In the genomic region with DNA sequence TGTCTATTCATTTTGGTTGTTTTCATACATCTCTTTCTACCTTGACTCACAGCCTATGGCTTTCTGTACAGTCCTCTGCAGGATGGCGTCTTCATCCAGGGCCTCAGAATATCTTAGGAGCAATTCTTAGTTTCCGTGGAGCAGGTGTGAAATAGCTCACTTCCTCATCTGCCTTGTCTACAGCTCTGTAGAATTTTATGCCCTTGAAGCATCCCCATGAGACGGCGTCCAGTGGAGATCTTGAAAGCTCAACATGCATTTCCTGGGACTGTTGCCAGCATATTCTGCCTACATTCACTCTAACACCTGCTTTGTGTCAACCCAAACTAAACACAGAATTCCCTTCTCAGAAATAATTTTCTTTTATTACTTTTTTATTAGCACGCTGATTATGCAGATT, we compare ENCODE assay signal across 17 mouse cellular contexts.
DNase-seq lines count a peak whose midpoint lies in the region; ATAC-seq lines count a peak whose summit lies in the region.
"Had no signal": no experiment of that assay in that cellular context is flagged by ENCODE, and none has a peak within 500 bp of the region (broad histone marks: within the 10 kb centered on the region; RNA-seq: fewer than 3 reads in every experiment).

No protein-coding gene starts in this region.

- DNase-seq in frontal cortex, adult 2 months (ENCODE audit: extremely low spot score in 1 of 2, low spot score in 1 of 2): peak; percentile 32 to 66
- no peak for DNase-seq in frontal cortex, postnatal 14 days (ENCODE audit: low spot score in 2 of 2)
- no peak for DNase-seq in limb, embryonic 10.5 days (ENCODE audit: low spot score)
- peak; percentile 2 for DNase-seq in NIH3T3 (ENCODE audit: low read depth)
- peak; percentile 14 to 47 for DNase-seq in left cerebral cortex, postnatal 14 days (ENCODE audit: low spot score in 2 of 2)
- DNase-seq in liver: no peak
- DNase-seq: gastrocnemius, postnatal 10 days; heart, postnatal 36 days; kidney, adult 2 months; liver, embryonic 13.5 days; lung, postnatal 14 days had no signal

- H3K4me3 ChIP-seq in limb, embryonic 13.5 days: no peak overlapping the region
- no peak overlapping the region for H3K4me3 ChIP-seq in limb, embryonic 10.5 days
- H3K4me3 ChIP-seq: embryonic facial prominence, embryonic 15.5 days; heart, embryonic 10.5 days; liver, embryonic 13.5 days; midbrain, embryonic 13.5 days had no signal

- H3K4me1 ChIP-seq in limb, embryonic 13.5 days: no peaks in the 10 kb centered on the region
- no peaks in the 10 kb centered on the region for H3K4me1 ChIP-seq in limb, embryonic 10.5 days
- H3K4me1 ChIP-seq: embryonic facial prominence, embryonic 15.5 days; heart, embryonic 10.5 days; liver, embryonic 13.5 days; midbrain, embryonic 13.5 days had no signal

- no peaks in the 10 kb centered on the region for H3K27me3 ChIP-seq in limb, embryonic 13.5 days
- H3K27me3 ChIP-seq in limb, embryonic 10.5 days (ENCODE audit: low read depth, poor library complexity, severe bottlenecking): no peaks in the 10 kb centered on the region
- H3K27me3 ChIP-seq: CH12.LX; embryonic facial prominence, embryonic 15.5 days; liver, embryonic 13.5 days; midbrain, embryonic 13.5 days; Patski had no signal

- H3K9ac ChIP-seq in limb, embryonic 13.5 days: no peak overlapping the region
- H3K9ac ChIP-seq: embryonic facial prominence, embryonic 15.5 days; liver, embryonic 13.5 days; midbrain, embryonic 13.5 days had no signal

- no peak overlapping the region for H3K4me2 ChIP-seq in limb, embryonic 13.5 days (replicated peaks)
- H3K4me2 ChIP-seq: embryonic facial prominence, embryonic 15.5 days; liver, embryonic 13.5 days; midbrain, embryonic 13.5 days had no signal

- 68% methylated on average over 5 of the region's 5 CpGs for WGBS in limb, embryonic 13.5 days
- WGBS in limb, embryonic 10.5 days: 89% methylated on average over 5 of the region's 5 CpGs

- no peak overlapping the region for H3K27ac ChIP-seq in limb, embryonic 13.5 days
- H3K27ac ChIP-seq in limb, embryonic 10.5 days: no peak overlapping the region
- H3K27ac ChIP-seq: embryonic facial prominence, embryonic 15.5 days; heart, embryonic 10.5 days; liver, embryonic 13.5 days; midbrain, embryonic 13.5 days had no signal

- ATAC-seq in limb, embryonic 13.5 days (ENCODE audit: low FRiP score, low read depth): peak; percentile 54; the same call in 1 of the 2 replicates
- ATAC-seq: midbrain, embryonic 13.5 days; Patski had no signal

- H3K9me3 ChIP-seq in limb, embryonic 13.5 days: no peaks in the 10 kb centered on the region
- no peaks in the 10 kb centered on the region for H3K9me3 ChIP-seq in limb, embryonic 10.5 days (replicated peaks)
- H3K9me3 ChIP-seq: embryonic facial prominence, embryonic 15.5 days; heart, embryonic 10.5 days; liver, embryonic 13.5 days; midbrain, embryonic 13.5 days had no signal

- no peaks in the 10 kb centered on the region for H3K36me3 ChIP-seq in limb, embryonic 13.5 days
- H3K36me3 ChIP-seq in limb, embryonic 10.5 days: no peaks in the 10 kb centered on the region
- H3K36me3 ChIP-seq: embryonic facial prominence, embryonic 15.5 days; heart, embryonic 10.5 days; liver, embryonic 13.5 days; midbrain, embryonic 13.5 days had no signal

- intact Hi-C loops in left cerebral cortex, postnatal 14 days (cut with DNase I): no loop called here

Comparison
In these comparisons a context has a peak if more than half of its experiments do, and no peak if none do; other contexts are left out.
1. DNase-seq: peak in frontal cortex, adult 2 months (2 of 2), NIH3T3 (single experiment) and left cerebral cortex, postnatal 14 days (2 of 2); none in frontal cortex, postnatal 14 days (0 of 2), limb, embryonic 10.5 days (single experiment) and liver (single experiment).